Mouse (Mus musculus): Measurements from ENCODE around the gene Sgsm1. TPM values are rescaled to one million over a fixed set of nuclear protein-coding genes. Genes with fewer than 3 reads are reported as not detected.

The Sgsm1 gene
- polyA plus RNA-seq, 1 experiment from 2014 or later, result 3.5 TPM

GRCm38 (mm10) chr5:113345781-113346180, 35.2 kb upstream of the Sgsm1 start:
- Histone ChIP-seq H3K9me3 (no peaks in the 10 kb centered on the region), H3K36me3 (no peaks in the 10 kb centered on the region), H3K27ac (no peak overlapping the region), H3K4me1 (peaks cover 7% of the 10 kb centered on the region; the same call in 1 of the 2 replicates), H3K4me3 (peak overlapping the region; percentile 9; the same call in 1 of the 2 replicates), H3K9ac (no peak overlapping the region), H3K4me2 (peak overlapping the region; percentile 26), H3K27me3 (peaks cover 90% of the 10 kb centered on the region)
- 2% methylated on average over 11 of the region's 11 CpGs for WGBS
- ATAC-seq (ENCODE audit: insufficient number of reproducible peaks, insufficient read depth, low FRiP score, low TSS enrichment, low read depth), result no peak

- Histone ChIP-seq H3K36me3 (no peaks in the 10 kb centered on the region), H3K4me3 (no peak overlapping the region), H3K27me3 (peaks cover 82% of the 10 kb centered on the region), H3K27ac (no peak overlapping the region), H3K4me1 (peaks cover 7% of the 10 kb centered on the region; the same call in 1 of the 2 replicates), H3K4me2 (peak overlapping the region; percentile 26; the same call in 1 of the 2 replicates), H3K9me3 (no peaks in the 10 kb centered on the region), H3K9ac (no peak overlapping the region)
- 25% methylated on average over 16 of the region's 16 CpGs for WGBS
- no peak for ATAC-seq (ENCODE audit: insufficient number of reproducible peaks, insufficient read depth, low FRiP score, low TSS enrichment, low read depth)
These were observed 34.2 kb upstream of the Sgsm1 start for GRCm38 (mm10) chr5:113344635-113345386.

GRCm38 (mm10) chr5:113336281-113336680, 25.7 kb upstream of the Sgsm1 start:
- peak overlapping the region; percentile 54; the same call in 1 of the 2 replicates for H3K9ac ChIP-seq
- no peaks in the 10 kb centered on the region for H3K36me3 ChIP-seq
- 0 out of 2 replicates have a peak, but pooled peaks cover 3% of the 10 kb centered on the region for H3K9me3 ChIP-seq
- peaks cover 20% of the 10 kb centered on the region for H3K4me1 ChIP-seq
- peak overlapping the region; percentile 35; the same call in 1 of the 2 replicates for H3K4me3 ChIP-seq
- peak overlapping the region; percentile 56 for H3K4me2 ChIP-seq
- H3K27me3 ChIP-seq, result peaks cover 88% of the 10 kb centered on the region
- 30% methylated on average over 9 of the region's 9 CpGs for WGBS
- H3K27ac ChIP-seq, result no peak overlapping the region
- ATAC-seq (ENCODE audit: insufficient number of reproducible peaks, insufficient read depth, low FRiP score, low TSS enrichment, low read depth), result no peak

GRCm38 (mm10) chr5:113335732-113336131, 25.1 kb upstream of the Sgsm1 start:
- peak overlapping the region; percentile 56 for H3K4me2 ChIP-seq
- H3K4me1 ChIP-seq, result peaks cover 20% of the 10 kb centered on the region
- under 1% methylated on average over 17 of the region's 17 CpGs for WGBS
- peak overlapping the region; percentile 35 for H3K4me3 ChIP-seq
- H3K36me3 ChIP-seq, result no peaks in the 10 kb centered on the region
- peaks cover 84% of the 10 kb centered on the region for H3K27me3 ChIP-seq
- H3K9ac ChIP-seq, result peak overlapping the region; percentile 54; the same call in 1 of the 2 replicates
- no peak overlapping the region for H3K27ac ChIP-seq
- H3K9me3 ChIP-seq, result 0 out of 2 replicates have a peak, but pooled peaks cover 3% of the 10 kb centered on the region
- no peak for ATAC-seq (ENCODE audit: insufficient number of reproducible peaks, insufficient read depth, low FRiP score, low TSS enrichment, low read depth)

- 0 out of 2 replicates have a peak, but pooled peaks have one; percentile 33 for ATAC-seq (ENCODE audit: insufficient number of reproducible peaks, insufficient read depth, low FRiP score, low TSS enrichment, low read depth)
- peak overlapping the region; percentile 56 for H3K4me2 ChIP-seq
- H3K27me3 ChIP-seq, result peaks cover 89% of the 10 kb centered on the region
- no peaks in the 10 kb centered on the region for H3K36me3 ChIP-seq
- H3K9me3 ChIP-seq, result 0 out of 2 replicates have a peak, but pooled peaks cover 3% of the 10 kb centered on the region
- 6% methylated on average over 34 of the region's 34 CpGs for WGBS
- H3K4me3 ChIP-seq, result peak overlapping the region; percentile 35
- peak overlapping the region; percentile 54; the same call in 1 of the 2 replicates for H3K9ac ChIP-seq
- H3K27ac ChIP-seq, result peak overlapping the region; percentile 44; the same call in 1 of the 2 replicates
- H3K4me1 ChIP-seq, result peaks cover 20% of the 10 kb centered on the region
These were observed 24.3 kb upstream of the Sgsm1 start for GRCm38 (mm10) chr5:113334621-113335530.

- H3K9ac ChIP-seq, result no peak overlapping the region
- H3K27ac ChIP-seq, result no peak overlapping the region
- no peak overlapping the region for H3K4me2 ChIP-seq
- H3K4me1 ChIP-seq, result peaks cover 20% of the 10 kb centered on the region
- H3K4me3 ChIP-seq, result no peak overlapping the region
- WGBS, result 60% methylated on average over 4 of the region's 4 CpGs
- peaks cover 9% of the 10 kb centered on the region; the same call in 1 of the 2 replicates for H3K9me3 ChIP-seq
- no peaks in the 10 kb centered on the region for H3K36me3 ChIP-seq
- ATAC-seq (ENCODE audit: insufficient number of reproducible peaks, insufficient read depth, low FRiP score, low TSS enrichment, low read depth), result no peak
- peaks cover 75% of the 10 kb centered on the region for H3K27me3 ChIP-seq
These were observed 22.3 kb upstream of the Sgsm1 start for GRCm38 (mm10) chr5:113332899-113333298.

GRCm38 (mm10) chr5:113332239-113332638, 21.7 kb upstream of the Sgsm1 start:
- Histone ChIP-seq H3K4me3 (no peak overlapping the region), H3K4me2 (no peak overlapping the region), H3K4me1 (peaks cover 20% of the 10 kb centered on the region), H3K27me3 (peaks cover 68% of the 10 kb centered on the region), H3K9me3 (peaks cover 9% of the 10 kb centered on the region; the same call in 1 of the 2 replicates), H3K27ac (no peak overlapping the region), H3K36me3 (no peaks in the 10 kb centered on the region), H3K9ac (no peak overlapping the region)
- no peak for ATAC-seq (ENCODE audit: insufficient number of reproducible peaks, insufficient read depth, low FRiP score, low TSS enrichment, low read depth)
- WGBS, result 33% methylated on average over 12 of the region's 12 CpGs

- H3K4me2 ChIP-seq, result no peak overlapping the region
- H3K27me3 ChIP-seq, result peaks cover 55% of the 10 kb centered on the region
- peaks cover 9% of the 10 kb centered on the region; the same call in 1 of the 2 replicates for H3K9me3 ChIP-seq
- H3K4me3 ChIP-seq, result no peak overlapping the region
- no peak overlapping the region for H3K27ac ChIP-seq
- H3K36me3 ChIP-seq, result no peaks in the 10 kb centered on the region
- no peak for ATAC-seq (ENCODE audit: insufficient number of reproducible peaks, insufficient read depth, low FRiP score, low TSS enrichment, low read depth)
- 80% methylated on average over 3 of the region's 3 CpGs for WGBS
- peaks cover 10% of the 10 kb centered on the region for H3K4me1 ChIP-seq
- H3K9ac ChIP-seq, result no peak overlapping the region
These were observed 19.6 kb upstream of the Sgsm1 start for GRCm38 (mm10) chr5:113330202-113330601.

- Histone ChIP-seq H3K36me3 (no peaks in the 10 kb centered on the region), H3K27me3 (peaks cover 55% of the 10 kb centered on the region), H3K4me3 (no peak overlapping the region), H3K4me1 (peaks cover 3% of the 10 kb centered on the region), H3K27ac (no peak overlapping the region), H3K9ac (no peak overlapping the region), H3K9me3 (peaks cover 9% of the 10 kb centered on the region; the same call in 1 of the 2 replicates), H3K4me2 (no peak overlapping the region)
- no peak for ATAC-seq (ENCODE audit: insufficient number of reproducible peaks, insufficient read depth, low FRiP score, low TSS enrichment, low read depth)
- WGBS, result 87% methylated on average over 8 of the region's 8 CpGs
These were observed 18.9 kb upstream of the Sgsm1 start for GRCm38 (mm10) chr5:113329463-113329862.

- Histone ChIP-seq H3K9me3 (peaks cover 6% of the 10 kb centered on the region; the same call in 1 of the 2 replicates), H3K27me3 (peaks cover 37% of the 10 kb centered on the region), H3K27ac (no peak overlapping the region), H3K4me2 (peak overlapping the region; percentile 63), H3K9ac (peak overlapping the region; percentile 32; the same call in 1 of the 2 replicates), H3K4me3 (peak overlapping the region; percentile 38), H3K4me1 (peaks cover 9% of the 10 kb centered on the region), H3K36me3 (no peaks in the 10 kb centered on the region)
- WGBS, result 4% methylated on average over 38 of the region's 38 CpGs
- no peak for ATAC-seq (ENCODE audit: insufficient number of reproducible peaks, insufficient read depth, low FRiP score, low TSS enrichment, low read depth)
These were observed 13.4 kb upstream of the Sgsm1 start for GRCm38 (mm10) chr5:113323784-113324638.

All from embryonic facial prominence, embryonic 13.5 days (tissue).